Comparison of ENCODE assay signal across 31 mouse cellular contexts in the genomic region with DNA sequence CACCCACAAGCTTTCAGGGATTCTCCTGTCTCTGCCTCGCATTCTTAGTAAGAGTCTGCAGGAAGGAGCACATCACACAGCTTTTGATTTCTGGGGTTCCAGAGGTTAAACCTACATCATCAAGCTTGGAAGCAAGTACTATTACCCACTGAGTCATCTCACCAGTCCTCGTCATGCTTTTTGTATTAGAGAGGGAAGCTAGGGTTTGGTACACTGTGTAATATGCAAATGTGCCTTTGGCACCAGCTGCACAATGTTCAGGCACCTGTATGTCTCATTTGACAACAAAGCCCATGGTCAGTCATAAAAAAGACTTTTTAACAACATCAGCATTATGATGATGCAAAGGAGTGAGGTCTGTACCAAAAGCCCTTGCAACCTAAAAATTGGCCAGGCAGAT. TPM values are rescaled to one million over a fixed set of nuclear protein-coding genes. Genes with fewer than 3 reads are reported as not detected.
"Had no signal": no experiment of that assay in that cellular context is flagged by ENCODE, and none has a peak within 500 bp of the region (broad histone marks: within the 10 kb centered on the region; RNA-seq: fewer than 3 reads in every experiment).

No protein-coding gene starts in this region.

- H3K27me3 ChIP-seq: heart, embryonic 12.5 days; heart, embryonic 13.5 days; heart, embryonic 15.5 days; hindbrain, embryonic 12.5 days; hindbrain, embryonic 13.5 days; hindbrain, embryonic 15.5 days; intestine, embryonic 15.5 days; kidney, embryonic 15.5 days had no signal

- H3K9ac ChIP-seq: heart, embryonic 12.5 days; heart, embryonic 13.5 days; heart, embryonic 15.5 days; hindbrain, embryonic 12.5 days; hindbrain, embryonic 13.5 days; hindbrain, embryonic 14.5 days; hindbrain, embryonic 15.5 days; intestine, embryonic 15.5 days; kidney, embryonic 15.5 days had no signal

- H3K4me2 ChIP-seq: heart, embryonic 12.5 days; heart, embryonic 13.5 days; heart, embryonic 15.5 days; hindbrain, embryonic 12.5 days; hindbrain, embryonic 13.5 days; hindbrain, embryonic 14.5 days; hindbrain, embryonic 15.5 days; intestine, embryonic 15.5 days; kidney, embryonic 15.5 days had no signal

- H3K4me3 ChIP-seq: heart, embryonic 12.5 days; heart, embryonic 13.5 days; heart, embryonic 15.5 days; hindbrain, embryonic 10.5 days; hindbrain, embryonic 12.5 days; hindbrain, embryonic 13.5 days; hindbrain, embryonic 15.5 days; intestine, embryonic 15.5 days; kidney, embryonic 15.5 days; layer of hippocampus, adult 2 months; left cerebral cortex, adult 2 months had no signal

- H3K9me3 ChIP-seq: heart, embryonic 12.5 days; heart, embryonic 13.5 days; heart, embryonic 15.5 days; hindbrain, embryonic 10.5 days; hindbrain, embryonic 12.5 days; hindbrain, embryonic 13.5 days; hindbrain, embryonic 15.5 days; intestine, embryonic 15.5 days; kidney, embryonic 15.5 days had no signal

- DNase-seq: heart, postnatal 10 days; heart, postnatal 14 days; heart, postnatal 36 days; heart, postnatal 4 days; kidney, adult 11 months; kidney, adult 18-20 months; kidney, adult 2 months; kidney, adult 8-10 months; kidney, adult 9 months; kidney, postnatal 10 days; kidney, postnatal 14 days; kidney, postnatal 25 days; kidney, postnatal 36 days; kidney, postnatal 4 days; layer of hippocampus, adult 9-11 months; layer of hippocampus, postnatal 36 days had no signal

- H3K36me3 ChIP-seq: hindbrain, embryonic 12.5 days; hindbrain, embryonic 13.5 days; hindbrain, embryonic 15.5 days; intestine, embryonic 15.5 days; kidney, embryonic 15.5 days had no signal

- H3K4me1 ChIP-seq: heart, embryonic 13.5 days; heart, embryonic 15.5 days; hindbrain, embryonic 10.5 days; hindbrain, embryonic 12.5 days; hindbrain, embryonic 13.5 days; hindbrain, embryonic 15.5 days; intestine, embryonic 15.5 days; kidney, embryonic 15.5 days had no signal

- H3K27ac ChIP-seq: heart, embryonic 13.5 days; heart, embryonic 15.5 days; hindbrain, embryonic 10.5 days; hindbrain, embryonic 12.5 days; hindbrain, embryonic 13.5 days; hindbrain, embryonic 14.5 days; hindbrain, embryonic 15.5 days; hindbrain, postnatal 0 days; intestine, embryonic 15.5 days; kidney, embryonic 15.5 days; kidney, postnatal 0 days; layer of hippocampus, adult 2 months; left cerebral cortex, adult 2 months had no signal

RNA-seq across cellular contexts. Expression of a gene that starts 25.2 kb away (rescaled TPM):
- polyA plus RNA-seq: inflammation-experienced regulatory T-cells, adult 6 months had no signal
